Mouse (Mus musculus): ENCODE measurements around the gene Abca13. TPM values are rescaled to one million over a fixed set of nuclear protein-coding genes. Genes with fewer than 3 reads are reported as not detected.
"Not testable (repeated sequence)": the region's sequence is repeated elsewhere in the genome, so short reads cannot be mapped to it uniquely, and the experiment has no call there.

Gene Abca13
- total RNA-seq, 2 experiments from 2014 or later = 11.3 to 17.7 TPM

DNA sequence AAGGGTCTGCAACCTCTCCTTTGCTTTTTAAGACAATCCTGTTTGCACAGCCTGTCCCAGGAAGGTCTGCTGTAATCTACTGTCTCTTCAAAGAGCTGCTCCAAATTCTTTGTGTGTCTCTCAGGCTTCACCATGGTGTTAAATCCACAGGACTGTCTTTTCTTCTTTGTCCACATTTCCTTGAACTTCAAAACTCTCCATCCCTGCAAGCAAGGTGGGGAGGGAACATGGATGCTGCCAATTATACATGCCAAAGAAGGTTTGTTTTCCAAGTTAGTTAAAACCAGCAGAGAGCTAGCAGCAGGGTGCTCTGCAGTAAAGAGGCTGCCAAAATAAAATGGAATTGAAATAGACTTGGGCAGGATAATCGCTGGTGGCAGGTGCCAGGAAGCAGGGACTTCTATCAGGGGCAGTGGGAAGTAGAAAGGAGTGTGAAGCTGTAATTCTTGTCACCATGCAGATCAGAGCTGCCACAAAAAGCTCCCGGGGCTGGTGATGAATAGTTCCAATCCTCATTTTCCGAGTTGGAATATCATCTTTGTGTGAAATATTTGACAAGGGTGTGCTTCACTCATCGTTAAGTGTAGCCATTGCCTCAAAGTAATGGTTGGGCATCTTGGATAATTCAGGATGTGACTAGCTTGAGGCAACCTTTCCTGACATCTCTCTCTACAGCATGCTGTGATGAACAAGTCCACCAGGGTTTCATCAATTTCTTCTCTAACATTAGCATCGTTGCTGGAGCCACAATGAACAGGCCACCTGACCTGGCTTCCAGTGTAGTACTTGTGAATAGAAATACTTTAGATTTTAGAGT is 308.8 kb downstream of the Abca13 start:
- no peak for ATAC-seq (replicated peaks; ENCODE audit: low FRiP score, poor library complexity, severe bottlenecking)

DNA sequence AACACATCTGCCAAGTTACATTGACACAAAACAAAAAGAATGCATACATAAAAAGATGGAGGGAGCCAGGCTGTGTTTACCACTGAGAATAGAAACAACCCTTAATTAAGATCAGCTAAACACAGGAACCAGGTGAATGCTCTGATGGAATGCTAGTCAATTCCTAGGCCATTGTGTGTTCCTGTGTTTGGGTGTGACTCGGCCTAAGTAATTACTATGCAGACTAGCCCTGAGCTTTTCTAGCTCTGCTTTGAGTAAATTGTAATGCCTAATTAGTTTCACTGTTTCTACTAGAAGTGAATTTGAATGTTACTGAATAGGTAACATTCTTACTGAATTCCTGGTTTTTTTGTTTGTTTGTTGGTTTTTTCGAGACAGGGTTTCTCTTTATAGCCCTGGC is 323.2 kb downstream of the Abca13 start:
- ATAC-seq (replicated peaks; ENCODE audit: low FRiP score, poor library complexity, severe bottlenecking) = not testable (repeated sequence)

- no peak for ATAC-seq (replicated peaks; ENCODE audit: low FRiP score, poor library complexity, severe bottlenecking)
These were observed 336.8 kb downstream of the Abca13 start for GRCm38 (mm10) chr11:9528556-9528955.

- no peak for ATAC-seq (replicated peaks; ENCODE audit: low FRiP score, poor library complexity, severe bottlenecking)
These were observed 340.0 kb downstream of the Abca13 start for GRCm38 (mm10) chr11:9531715-9532114.

- no peak for ATAC-seq (replicated peaks; ENCODE audit: low FRiP score, poor library complexity, severe bottlenecking)
These were observed 341.4 kb downstream of the Abca13 start for GRCm38 (mm10) chr11:9533189-9533588.

GRCm38 (mm10) chr11:9533658-9534202 is 342.0 kb downstream of the Abca13 start:
- no peak for ATAC-seq (replicated peaks; ENCODE audit: low FRiP score, poor library complexity, severe bottlenecking)

DNA sequence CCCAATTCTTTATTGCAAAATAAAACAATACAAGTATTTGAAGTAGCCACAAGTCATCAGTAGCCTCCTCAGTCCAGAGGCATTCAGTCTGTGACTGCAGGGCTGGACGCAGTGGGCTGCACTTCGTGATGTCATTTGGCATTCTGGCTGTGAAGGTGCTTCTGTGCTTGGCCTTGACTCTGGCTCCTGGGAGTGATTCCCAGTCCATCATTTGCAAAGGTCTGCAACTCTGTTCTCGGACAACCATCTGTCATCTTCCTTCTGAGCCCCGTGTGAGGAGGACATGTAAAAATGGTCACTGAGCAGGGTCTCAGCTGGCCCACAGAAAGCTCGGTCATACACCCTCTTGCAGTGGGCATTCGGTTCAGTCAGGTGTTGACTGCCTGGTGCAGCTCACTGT is 345.1 kb downstream of the Abca13 start:
- ATAC-seq (replicated peaks; ENCODE audit: low FRiP score, poor library complexity, severe bottlenecking) = no peak

GRCm38 (mm10) chr11:9538328-9538727 is 346.6 kb downstream of the Abca13 start:
- no peak for ATAC-seq (replicated peaks; ENCODE audit: low FRiP score, poor library complexity, severe bottlenecking)

- no peak for ATAC-seq (replicated peaks; ENCODE audit: low FRiP score, poor library complexity, severe bottlenecking)
These were observed 368.3 kb downstream of the Abca13 start for GRCm38 (mm10) chr11:9560026-9560425.

GRCm38 (mm10) chr11:9568302-9568701 is 376.6 kb downstream of the Abca13 start:
- no peak for ATAC-seq (replicated peaks; ENCODE audit: low FRiP score, poor library complexity, severe bottlenecking)

GRCm38 (mm10) chr11:9570319-9570718 is 378.6 kb downstream of the Abca13 start:
- ATAC-seq (replicated peaks; ENCODE audit: low FRiP score, poor library complexity, severe bottlenecking) = no peak

GRCm38 (mm10) chr11:9574894-9575293 is 383.2 kb downstream of the Abca13 start:
- no peak for ATAC-seq (replicated peaks; ENCODE audit: low FRiP score, poor library complexity, severe bottlenecking)

- ATAC-seq (replicated peaks; ENCODE audit: low FRiP score, poor library complexity, severe bottlenecking) = no peak
These were observed 400.1 kb downstream of the Abca13 start for GRCm38 (mm10) chr11:9591757-9592316.

GRCm38 (mm10) chr11:9597299-9597698 is 405.6 kb downstream of the Abca13 start:
- no peak for ATAC-seq (replicated peaks; ENCODE audit: low FRiP score, poor library complexity, severe bottlenecking)

DNA sequence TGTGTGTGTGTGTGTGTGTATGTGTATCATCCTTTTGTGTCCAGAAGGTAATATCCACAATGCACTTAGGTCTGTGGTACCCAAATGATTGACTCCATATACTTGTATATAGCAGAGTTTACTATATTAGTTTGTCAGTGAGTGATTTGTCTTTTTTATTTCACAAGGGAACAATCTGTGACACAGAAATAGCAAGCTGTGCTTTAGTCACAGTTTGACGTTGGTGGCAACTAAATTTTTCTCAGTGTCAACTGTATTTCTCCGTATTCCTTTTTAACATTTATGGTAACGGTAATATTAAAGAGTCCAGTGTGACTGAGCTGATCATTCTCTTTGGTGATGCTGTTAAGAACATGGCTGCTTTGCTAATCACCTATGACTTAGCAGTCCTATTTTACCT is 409.4 kb downstream of the Abca13 start:
- no peak for ATAC-seq (replicated peaks; ENCODE audit: low FRiP score, poor library complexity, severe bottlenecking)

DNA sequence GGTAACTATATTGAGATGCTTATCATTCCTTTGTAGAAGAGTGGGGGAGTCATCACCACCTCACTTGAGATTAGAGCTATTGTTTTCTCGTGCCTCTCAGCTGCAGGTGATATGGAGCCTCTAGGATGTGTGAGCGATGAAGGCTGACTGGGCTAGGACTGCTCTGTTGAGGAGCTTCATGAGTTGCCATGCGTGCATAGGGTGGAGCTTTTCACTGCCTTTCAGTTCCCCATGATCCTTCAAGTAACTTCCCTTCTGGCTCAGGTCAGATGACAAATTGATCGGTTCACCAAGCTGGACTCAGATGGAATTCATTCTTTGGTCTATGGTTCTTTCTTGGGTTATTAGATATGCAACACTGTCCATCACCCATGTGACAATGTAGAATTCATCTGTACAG is 410.4 kb downstream of the Abca13 start:
- no peak for ATAC-seq (replicated peaks; ENCODE audit: low FRiP score, poor library complexity, severe bottlenecking)

DNA sequence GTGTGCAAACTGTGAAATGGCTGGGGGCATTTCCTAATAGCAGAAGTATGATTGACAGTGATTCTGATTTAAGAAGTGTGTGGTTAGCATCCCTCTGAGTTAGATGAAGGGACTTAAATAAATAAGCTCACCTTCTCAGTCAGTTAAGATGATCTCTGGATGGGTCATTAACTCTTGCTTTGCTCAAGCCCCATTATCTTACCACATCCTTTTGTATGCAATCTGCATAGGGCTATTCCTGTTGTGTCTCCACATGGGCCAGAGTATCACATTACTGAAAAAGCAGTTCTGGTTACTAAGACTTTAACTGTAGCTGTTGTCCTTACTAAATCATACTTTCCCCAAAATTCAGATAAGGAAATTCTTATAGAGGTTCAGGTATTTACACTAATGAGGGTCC is 416.5 kb downstream of the Abca13 start:
- ATAC-seq (replicated peaks; ENCODE audit: low FRiP score, poor library complexity, severe bottlenecking) = no peak

- no peak for ATAC-seq (replicated peaks; ENCODE audit: low FRiP score, poor library complexity, severe bottlenecking)
These were observed 417.3 kb downstream of the Abca13 start for GRCm38 (mm10) chr11:9609075-9609474.

- ATAC-seq (replicated peaks; ENCODE audit: low FRiP score, poor library complexity, severe bottlenecking) = no peak
These were observed 424.4 kb downstream of the Abca13 start for GRCm38 (mm10) chr11:9616133-9616532.

GRCm38 (mm10) chr11:9616665-9617064 is 424.9 kb downstream of the Abca13 start:
- no peak for ATAC-seq (replicated peaks; ENCODE audit: low FRiP score, poor library complexity, severe bottlenecking)

DNA sequence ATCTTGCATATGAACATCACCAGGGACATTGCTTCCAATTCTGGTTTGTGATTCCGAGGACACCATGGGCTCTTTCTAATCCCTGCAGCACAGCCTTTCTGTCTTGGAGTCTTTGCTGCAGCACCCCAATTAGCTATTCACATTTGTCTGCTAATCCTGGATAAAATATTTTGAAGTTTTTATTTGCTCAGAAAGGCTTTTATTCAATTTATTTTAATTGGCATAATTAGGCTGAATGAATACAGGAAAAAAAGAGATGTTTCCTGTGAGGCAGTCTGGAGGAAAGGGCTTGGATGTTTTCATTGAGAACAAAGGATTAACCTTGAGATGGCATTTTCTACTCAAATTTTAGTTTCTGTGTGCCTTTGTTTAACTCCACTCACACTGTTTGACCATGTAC is 428.2 kb downstream of the Abca13 start:
- no peak for ATAC-seq (replicated peaks; ENCODE audit: low FRiP score, poor library complexity, severe bottlenecking)
